Mouse (Mus musculus) Patski (cell line): ENCODE results near the gene Tmed1. TPM values are rescaled to one million over a fixed set of nuclear protein-coding genes. Genes with fewer than 3 reads are reported as not detected.
"Not testable (repeated sequence)": the region's sequence is repeated elsewhere in the genome, so short reads cannot be mapped to it uniquely, and the experiment has no call there.

Experiments used
- ATAC-seq: fragments of 100-300 bp; one replicate; pipeline ENCODE4 v1.8.0; 2021
- CTCF ChIA-PET: fragments of 350-600 bp; sonication (Branson Sonifier 250); formaldehyde crosslinking; loops from one replicate; lab custom pipeline; 2022; ENCODE audit warnings: inconsistent platforms; lab: Charles Lee
- POLR2A ChIA-PET: fragments of 350-600 bp; sonication (Branson Sonifier 250); formaldehyde crosslinking; loops from one replicate; lab custom pipeline; 2022; ENCODE audit warnings: antibody characterized with exemption, inconsistent platforms; lab: Charles Lee
- DNase-seq: peaks from one replicate; pipeline ENCODE4 v3.0.0-alpha.2; 2011; ENCODE audit warnings: low read depth, low spot score
- H3K27me3 ChIP-seq: fragments of 371-371 bp; one replicate; pipeline ENCODE4 v1.5.1; 2021
- CTCF ChIP-seq: fragments of 100-300 bp; IDR thresholded peaks from one replicate; pipeline ENCODE4 v1.5.1; 2021
- in situ Hi-C: fragments of 300-500 bp; cut with MboI; formaldehyde crosslinking; loops from 3 replicates; pipeline ENCODE4 v1.11.1; 2018; ENCODE audit warnings: low pct_unique_long_range_greater_than_20kb, mixed read lengths
- polyA plus RNA-seq: library from polyadenylated mRNA; unstranded; gene quantifications from one replicate; pipeline ENCODE4 v1.2.3, GENCODE M21; 2021

Tmed1 gene
- polyA plus RNA-seq, 1 experiment from 2014 or later, result 63.0 TPM

DNA sequence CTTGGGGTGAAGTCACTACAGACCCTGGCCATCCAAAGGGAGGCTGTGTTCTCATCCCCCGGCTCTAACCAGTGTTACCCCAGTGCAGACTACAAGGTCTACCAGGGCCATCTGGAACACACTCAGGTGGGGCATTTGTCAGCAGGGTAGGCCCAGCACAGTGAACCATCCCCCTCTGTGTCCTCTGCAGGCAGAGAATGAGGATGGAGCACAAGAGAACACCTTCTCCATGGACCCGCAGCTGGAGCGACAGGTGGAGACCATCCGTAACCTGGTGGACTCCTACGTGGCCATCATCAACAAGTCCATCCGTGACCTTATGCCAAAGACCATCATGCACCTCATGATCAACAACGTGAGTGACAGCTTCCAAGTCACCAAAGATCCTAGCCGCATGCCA, 6.7 kb downstream of the Tmed1 start:
- CTCF ChIA-PET, result interaction anchor here (1.5 kb wide), 1 partner anchor 11 kb away, joined by 3 read pairs; no protein-coding TSS in a partner anchor
- no peak for ATAC-seq

DNA sequence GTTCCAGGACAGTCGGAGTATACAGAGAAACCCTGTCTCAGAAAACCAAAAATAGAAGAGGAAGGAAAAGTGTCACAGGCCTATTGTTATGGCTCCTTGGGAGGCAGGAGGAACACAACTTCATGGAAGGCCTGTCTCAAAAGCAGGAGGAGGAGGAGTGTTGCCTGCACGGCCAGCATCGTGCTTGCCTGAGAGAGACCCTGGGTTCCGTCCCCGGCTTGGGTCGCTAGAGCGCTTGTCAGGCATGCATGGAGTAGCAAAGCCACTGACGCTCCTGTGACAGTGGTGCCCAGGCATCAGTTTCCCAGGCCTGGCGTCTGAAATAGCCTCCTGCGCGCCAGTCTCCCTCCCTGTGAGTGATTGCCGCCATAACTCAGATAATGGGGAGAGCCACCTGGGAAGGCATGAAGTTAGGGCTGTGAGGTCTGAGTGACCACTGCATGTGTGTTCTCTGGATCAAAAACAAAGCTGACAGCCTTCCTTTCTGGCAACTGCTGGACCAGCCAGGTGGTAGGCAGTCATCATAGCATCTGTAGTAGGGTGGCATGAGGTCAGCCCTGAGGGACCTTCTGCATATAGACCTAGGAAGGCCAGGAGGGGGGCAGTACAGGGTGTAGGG, 11.7 kb downstream of the Tmed1 start:
- ChIA-PET POLR2A (no interaction called here), CTCF (no interaction called here)
- no peak for TF ChIP-seq CTCF
- no peaks in the 10 kb centered on the region for H3K27me3 ChIP-seq
- DNase-seq (no peak), ATAC-seq (no peak)
- in situ Hi-C loops, result no loop called here

More for the DNA sequence above, 6.7 kb downstream of the Tmed1 start:
- POLR2A ChIA-PET, result no interaction called here
- no peaks in the 10 kb centered on the region for H3K27me3 ChIP-seq
- no peak for DNase-seq
- no peak for TF ChIP-seq CTCF
- in situ Hi-C loops, result no loop called here

DNA sequence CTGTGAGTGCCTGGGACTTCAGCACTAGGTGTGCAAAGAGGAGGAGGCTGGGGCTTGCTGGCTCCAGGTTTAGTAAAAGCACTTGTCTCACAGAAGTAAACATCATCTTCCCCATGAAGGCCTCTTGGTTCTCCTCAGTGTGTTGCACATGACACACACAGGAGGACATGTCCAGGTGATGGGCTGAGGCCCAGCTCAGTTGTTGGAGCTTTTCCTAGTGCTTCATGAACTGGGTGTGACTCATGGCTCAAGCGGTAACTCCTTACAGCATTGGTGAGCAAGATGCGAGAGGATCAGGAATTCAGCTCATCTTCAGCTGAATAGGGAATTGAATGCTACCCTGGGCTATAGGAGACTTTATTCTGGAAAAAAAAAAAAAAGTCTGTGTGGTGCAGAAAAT, 12.4 kb downstream of the Tmed1 start:
- POLR2A ChIA-PET, result no interaction called here
- DNase-seq, result no peak
- TF ChIP-seq CTCF, result no peak
- no peak for ATAC-seq
- CTCF ChIA-PET, result no interaction called here
- no peaks in the 10 kb centered on the region for H3K27me3 ChIP-seq
- in situ Hi-C loops, result no loop called here

DNA sequence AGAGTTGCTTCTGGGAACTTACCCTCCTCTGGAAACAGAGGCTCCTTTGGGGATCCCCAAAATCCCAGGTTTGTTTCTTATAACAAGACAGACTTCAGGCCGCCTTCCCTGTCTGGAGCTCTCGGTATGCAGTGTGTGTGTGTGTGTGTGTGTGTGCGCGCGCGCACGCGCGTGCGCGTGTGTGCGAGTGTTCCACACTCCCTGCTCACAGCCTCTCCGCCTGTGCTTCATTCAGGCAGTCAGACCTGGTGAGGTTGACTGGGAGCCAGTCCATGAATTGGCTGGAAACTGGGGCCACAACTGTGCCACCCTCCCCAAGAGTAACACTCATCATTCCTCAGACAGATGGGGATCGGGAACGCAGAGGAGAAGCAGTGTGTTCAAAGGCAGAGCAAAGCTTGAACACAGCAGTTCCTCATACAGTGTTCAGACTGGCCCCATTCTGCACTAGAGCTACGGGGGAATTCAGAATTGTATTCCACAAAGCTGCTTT, 13.0 kb downstream of the Tmed1 start:
- no peak for DNase-seq
- ChIA-PET POLR2A (no interaction called here), CTCF (no interaction called here)
- in situ Hi-C loops, result no loop called here
- no peak for TF ChIP-seq CTCF
- H3K27me3 ChIP-seq, result no peaks in the 10 kb centered on the region
- no peak for ATAC-seq

DNA sequence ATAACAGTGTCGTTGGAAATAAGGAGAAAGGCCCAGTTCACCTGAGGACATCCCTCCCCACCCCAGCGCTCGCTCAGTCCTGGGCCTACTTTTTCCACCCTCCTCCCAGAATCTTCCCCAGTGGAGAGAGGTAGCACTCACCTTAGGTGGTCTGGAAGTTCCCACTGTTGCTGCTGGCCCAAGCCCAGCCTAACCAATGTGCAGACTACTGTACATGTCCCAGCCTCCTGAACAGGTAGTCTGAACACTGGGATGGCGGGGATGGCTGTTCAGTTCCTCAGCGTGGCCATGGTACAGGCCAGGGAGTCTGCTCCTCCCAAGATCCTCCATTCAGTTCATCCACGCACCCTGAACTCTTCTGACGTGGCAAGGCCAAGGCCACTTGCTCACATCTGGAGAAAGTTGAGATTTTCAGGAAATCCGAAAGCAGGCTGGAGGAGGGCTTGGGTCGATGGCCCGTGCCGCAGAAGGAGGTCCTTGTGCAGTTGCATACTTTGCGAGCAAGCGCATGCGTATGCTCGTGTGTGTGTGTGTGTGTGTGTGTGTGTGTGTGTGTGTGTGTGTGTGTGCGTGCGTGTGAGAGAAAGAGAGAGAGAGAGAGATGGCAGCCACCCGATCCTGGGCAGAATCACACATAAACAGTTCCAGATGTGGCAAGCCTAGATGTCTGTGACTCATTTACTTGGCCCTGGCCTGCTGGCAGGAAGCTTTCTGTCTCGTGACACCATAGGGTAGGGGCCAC, 13.6 kb downstream of the Tmed1 start:
- DNase-seq, result no peak
- TF ChIP-seq CTCF, result no peak
- ChIA-PET POLR2A (no interaction called here), CTCF (no interaction called here)
- H3K27me3 ChIP-seq, result no peaks in the 10 kb centered on the region
- no peak for ATAC-seq
- in situ Hi-C loops, result no loop called here

DNA sequence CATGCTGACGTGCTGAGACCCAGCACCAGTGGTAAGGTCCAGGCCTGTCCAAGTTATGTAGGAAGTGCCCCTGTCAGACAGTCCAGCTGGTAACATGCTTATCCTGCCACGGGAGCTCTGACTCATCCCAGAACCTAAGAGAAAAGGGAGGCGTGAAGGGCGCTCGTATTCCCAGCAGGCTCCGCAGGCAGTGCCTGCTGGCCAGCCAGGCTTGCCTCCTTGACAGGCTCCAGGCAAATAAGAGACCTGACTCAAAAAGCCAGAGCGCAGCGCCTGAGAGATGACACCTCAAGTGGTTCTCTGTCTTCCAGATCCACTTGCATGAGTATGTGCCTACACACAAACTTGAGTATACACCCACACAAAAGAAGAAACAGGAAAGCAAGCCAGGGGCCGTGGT, 15.3 kb downstream of the Tmed1 start:
- CTCF ChIA-PET, result interaction anchor here (1.1 kb wide), 1 partner anchor 15 kb away, joined by 3 read pairs; the partner anchor contains the start of gene Tmed1
- DNase-seq, result no peak

DNA sequence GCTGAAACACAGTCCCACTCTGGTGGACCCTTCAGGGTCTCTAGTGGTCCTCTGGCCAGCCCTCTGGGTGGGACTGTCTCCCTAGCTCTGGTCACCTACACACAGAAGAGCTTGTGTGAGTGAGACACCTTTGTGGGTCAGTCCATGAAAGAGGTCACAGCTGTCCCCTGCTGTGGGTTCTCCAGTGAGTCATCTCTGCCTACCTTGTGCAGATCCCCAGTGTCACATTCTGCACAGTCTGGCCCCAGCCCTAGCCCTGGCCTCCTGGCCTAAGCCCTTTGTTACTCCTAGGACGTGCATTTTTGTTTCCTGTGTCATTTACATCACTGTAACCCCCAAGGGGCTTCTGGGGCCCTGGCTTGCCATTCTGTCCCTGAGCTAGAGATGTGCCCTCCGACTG, 16.1 kb downstream of the Tmed1 start:
- DNase-seq (no peak), ATAC-seq (no peak)
- CTCF ChIA-PET, result interaction anchor here (1.1 kb wide), 1 partner anchor 16 kb away, joined by 3 read pairs; the partner anchor contains the start of gene Tmed1
- no peak for TF ChIP-seq CTCF
- in situ Hi-C loops, result no loop called here
- H3K27me3 ChIP-seq, result no peaks in the 10 kb centered on the region
- POLR2A ChIA-PET, result interaction anchor here (0.5 to 1.0 kb wide), 2 partner anchors 15 to 227 kb away, joined by 3 to 4 read pairs; no protein-coding TSS in a partner anchor

More for the DNA sequence above, 15.3 kb downstream of the Tmed1 start:
- TF ChIP-seq CTCF, result no peak
- POLR2A ChIA-PET, result no interaction called here
- ATAC-seq, result no peak
- H3K27me3 ChIP-seq, result no peaks in the 10 kb centered on the region
- in situ Hi-C loops, result no loop called here

DNA sequence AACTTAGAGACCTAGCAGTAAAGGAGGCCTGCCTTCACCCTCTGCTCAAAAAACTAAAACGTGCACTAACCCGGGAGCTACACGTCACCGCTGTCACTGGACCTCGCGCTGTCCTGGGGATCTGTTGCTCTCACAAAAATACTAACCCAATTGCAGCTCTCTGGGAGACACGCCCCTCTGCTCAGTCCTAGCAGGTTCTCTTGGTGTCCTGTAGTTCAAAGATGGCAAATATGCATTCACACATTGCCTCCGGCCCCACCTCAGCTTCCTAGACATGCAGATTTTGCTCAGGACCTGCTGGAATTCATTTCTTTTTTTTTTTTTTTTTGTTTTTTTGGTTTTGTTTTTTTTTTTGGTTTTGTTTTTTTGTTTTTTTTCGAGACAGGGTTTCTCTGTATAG, 19.4 kb downstream of the Tmed1 start:
- no peak for ATAC-seq
- no peaks in the 10 kb centered on the region for H3K27me3 ChIP-seq
- ChIA-PET CTCF (no interaction called here), POLR2A (no interaction called here)
- TF ChIP-seq CTCF, result no peak
- in situ Hi-C loops, result no loop called here
- no peak for DNase-seq

DNA sequence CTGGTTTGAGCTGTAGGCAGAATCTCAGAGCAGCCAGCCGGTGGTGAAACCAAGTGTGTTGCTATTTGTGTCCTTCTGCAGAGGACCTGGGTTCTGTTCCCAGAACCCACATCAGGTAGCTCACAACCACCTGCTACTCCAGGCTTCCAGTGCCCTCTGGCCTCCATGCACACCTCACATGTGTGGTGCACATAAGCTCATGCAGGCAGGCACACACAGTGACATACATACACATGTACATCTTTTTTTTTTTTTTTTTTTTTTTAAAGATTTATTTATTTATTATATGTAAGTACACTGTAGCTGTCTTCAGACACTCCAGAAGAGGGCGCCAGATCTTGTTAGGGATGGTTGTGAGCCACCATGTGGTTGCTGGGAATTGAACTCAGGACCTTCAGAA, 21.8 kb downstream of the Tmed1 start:
- ATAC-seq, CTCF ChIA-PET, H3K27me3 ChIP-seq, POLR2A ChIA-PET, in situ Hi-C loops, DNase-seq: not testable (repeated sequence)

DNA sequence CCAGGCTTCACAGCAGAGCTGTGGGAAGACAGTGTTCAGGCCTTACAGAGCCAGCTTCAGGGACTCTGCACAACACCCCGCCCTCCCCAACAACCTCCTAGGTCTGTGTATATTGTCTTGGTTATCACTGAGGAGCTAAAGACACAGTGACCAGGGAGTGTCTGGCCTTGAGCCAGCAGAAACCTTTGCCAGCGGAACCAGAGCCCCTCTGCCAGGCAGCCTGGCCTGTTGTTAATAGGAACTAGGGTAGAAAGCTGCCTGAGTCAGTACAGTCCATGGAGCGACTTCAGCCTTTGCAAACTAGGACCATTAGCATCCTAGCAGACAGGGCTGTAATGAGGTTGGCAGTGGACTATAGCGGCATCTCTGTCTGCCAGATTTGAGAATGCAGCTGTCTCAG, 26.0 kb downstream of the Tmed1 start:
- H3K27me3 ChIP-seq, result no peaks in the 10 kb centered on the region
- ChIA-PET POLR2A (no interaction called here), CTCF (no interaction called here)
- TF ChIP-seq CTCF, result no peak
- DNase-seq (no peak), ATAC-seq (no peak)
- in situ Hi-C loops, result no loop called here

DNA sequence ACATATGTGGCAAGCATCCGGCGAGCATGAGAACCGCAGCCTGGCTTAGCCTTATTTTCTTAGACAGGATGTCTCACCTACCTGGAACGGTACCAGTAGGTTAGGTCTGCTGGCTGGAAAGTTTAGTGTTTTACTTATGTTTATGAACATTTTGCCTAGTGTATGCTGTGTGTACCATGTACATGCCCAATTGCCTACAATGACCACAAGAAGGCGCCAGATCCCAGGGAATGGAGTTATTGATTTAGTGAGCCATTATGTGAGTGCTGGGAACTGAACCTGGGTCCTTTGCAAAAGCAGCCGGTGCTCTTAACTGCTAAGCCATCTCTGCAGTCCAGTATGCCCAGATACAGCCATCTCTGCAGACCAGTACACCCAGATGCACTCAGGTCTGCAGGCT, 32.3 kb downstream of the Tmed1 start:
- H3K27me3 ChIP-seq, result no peaks in the 10 kb centered on the region
- ATAC-seq (no peak), DNase-seq (no peak)
- ChIA-PET POLR2A (no interaction called here), CTCF (no interaction called here)
- in situ Hi-C loops, result no loop called here
- no peak for TF ChIP-seq CTCF
